Mouse (Mus musculus): Measurements from ENCODE around the gene Rhov. TPM values are rescaled to one million over a fixed set of nuclear protein-coding genes. Genes with fewer than 3 reads are reported as not detected.

Rhov gene
- polyA plus RNA-seq, 1 experiment from 2014 or later: 0.19 TPM

- Histone ChIP-seq H3K9me3 (ENCODE audit: control insufficient read depth, low read length) (no peaks in the 10 kb centered on the region), H3K36me3 (ENCODE audit: control insufficient read depth, insufficient read depth, low read length) (no peaks in the 10 kb centered on the region), H3K27ac (replicated peaks in 1 of 2; ENCODE audit: control insufficient read depth in 1 of 2, insufficient read depth in 1 of 2, low read depth in 2 of 2, low read length in 2 of 2) (no peak overlapping the region), H3K4me2 (ENCODE audit: low read length) (peak overlapping the region; percentile 99), H3K4me3 (ENCODE audit: control insufficient read depth in 1 of 2, insufficient read depth in 1 of 2, low read depth in 1 of 2, low read length in 2 of 2) (peak overlapping the region in 1 of 2 experiments; percentile 62; a peak in 1 of 4 replicates), H3K27me3 (ENCODE audit: control insufficient read depth, insufficient read depth, low read length) (peaks cover 21% of the 10 kb centered on the region), H3K9ac (ENCODE audit: low read length) (0 out of 2 replicates have a peak overlapping the region, but pooled peaks have one; percentile 69), H3K4me1 (ENCODE audit: control insufficient read depth in 2 of 2, insufficient read depth in 2 of 2, low read length in 2 of 2) (no peaks in the 10 kb centered on the region)
- 46% methylated on average over 9 of the region's 9 CpGs for WGBS
- ATAC-seq (ENCODE audit: insufficient number of reproducible peaks, insufficient read depth, low FRiP score, low read depth): no peak
These were observed 808 bp downstream of the Rhov start for GRCm38 (mm10) chr2:119270286-119270642.

GRCm38 (mm10) chr2:119263813-119264212 is 7.3 kb downstream of the Rhov start:
- no peaks in the 10 kb centered on the region for H3K36me3 ChIP-seq (ENCODE audit: control insufficient read depth, insufficient read depth, low read length)
- peaks cover 4 to 8% of the 10 kb centered on the region in 2 experiments; a peak in 3 of 4 replicates for H3K4me1 ChIP-seq (ENCODE audit: control insufficient read depth in 2 of 2, insufficient read depth in 2 of 2, low read length in 2 of 2)
- H3K27ac ChIP-seq (replicated peaks in 1 of 2; ENCODE audit: control insufficient read depth in 1 of 2, insufficient read depth in 1 of 2, low read depth in 2 of 2, low read length in 2 of 2): no peak overlapping the region
- H3K4me3 ChIP-seq (ENCODE audit: control insufficient read depth in 1 of 2, insufficient read depth in 1 of 2, low read depth in 1 of 2, low read length in 2 of 2): no peak overlapping the region
- H3K4me2 ChIP-seq (ENCODE audit: low read length): no peak overlapping the region
- WGBS: 67% methylated on average over 5 of the region's 5 CpGs
- no peak overlapping the region for H3K9ac ChIP-seq (ENCODE audit: low read length)
- ATAC-seq (ENCODE audit: insufficient number of reproducible peaks, insufficient read depth, low FRiP score, low read depth): no peak
- no peaks in the 10 kb centered on the region for H3K9me3 ChIP-seq (ENCODE audit: control insufficient read depth, low read length)
- H3K27me3 ChIP-seq (ENCODE audit: control insufficient read depth, insufficient read depth, low read length): 0 out of 2 replicates have a peak, but pooled peaks cover 2% of the 10 kb centered on the region

GRCm38 (mm10) chr2:119262978-119263377 is 8.1 kb downstream of the Rhov start:
- H3K27ac ChIP-seq (replicated peaks in 1 of 2; ENCODE audit: control insufficient read depth in 1 of 2, insufficient read depth in 1 of 2, low read depth in 2 of 2, low read length in 2 of 2): no peak overlapping the region
- no peaks in the 10 kb centered on the region for H3K36me3 ChIP-seq (ENCODE audit: control insufficient read depth, insufficient read depth, low read length)
- no peak for ATAC-seq (ENCODE audit: insufficient number of reproducible peaks, insufficient read depth, low FRiP score, low read depth)
- H3K9me3 ChIP-seq (ENCODE audit: control insufficient read depth, low read length): no peaks in the 10 kb centered on the region
- peak overlapping the region; percentile 16 for H3K4me2 ChIP-seq (ENCODE audit: low read length)
- H3K4me1 ChIP-seq (ENCODE audit: control insufficient read depth in 2 of 2, insufficient read depth in 2 of 2, low read length in 2 of 2): peaks cover 4 to 8% of the 10 kb centered on the region in 2 experiments; a peak in 3 of 4 replicates
- no peak overlapping the region for H3K4me3 ChIP-seq (ENCODE audit: control insufficient read depth in 1 of 2, insufficient read depth in 1 of 2, low read depth in 1 of 2, low read length in 2 of 2)
- 34% methylated on average over 8 of the region's 8 CpGs for WGBS
- no peaks in the 10 kb centered on the region for H3K27me3 ChIP-seq (ENCODE audit: control insufficient read depth, insufficient read depth, low read length)
- no peak overlapping the region for H3K9ac ChIP-seq (ENCODE audit: low read length)

GRCm38 (mm10) chr2:119261326-119261725 is 9.7 kb downstream of the Rhov start:
- Histone ChIP-seq H3K27me3 (ENCODE audit: control insufficient read depth, insufficient read depth, low read length) (no peaks in the 10 kb centered on the region), H3K4me3 (ENCODE audit: control insufficient read depth in 1 of 2, insufficient read depth in 1 of 2, low read depth in 1 of 2, low read length in 2 of 2) (no peak overlapping the region), H3K4me2 (ENCODE audit: low read length) (no peak overlapping the region), H3K9me3 (ENCODE audit: control insufficient read depth, low read length) (no peaks in the 10 kb centered on the region), H3K36me3 (ENCODE audit: control insufficient read depth, insufficient read depth, low read length) (no peaks in the 10 kb centered on the region), H3K9ac (ENCODE audit: low read length) (no peak overlapping the region), H3K4me1 (ENCODE audit: control insufficient read depth in 2 of 2, insufficient read depth in 2 of 2, low read length in 2 of 2) (peaks cover 4 to 8% of the 10 kb centered on the region in 2 experiments; a peak in 3 of 4 replicates), H3K27ac (replicated peaks in 1 of 2; ENCODE audit: control insufficient read depth in 1 of 2, insufficient read depth in 1 of 2, low read depth in 2 of 2, low read length in 2 of 2) (no peak overlapping the region)
- ATAC-seq (ENCODE audit: insufficient number of reproducible peaks, insufficient read depth, low FRiP score, low read depth): no peak
- 36% methylated on average over 2 of the region's 2 CpGs for WGBS

GRCm38 (mm10) chr2:119260518-119260917 is 10.6 kb downstream of the Rhov start:
- Histone ChIP-seq H3K27me3 (ENCODE audit: control insufficient read depth, insufficient read depth, low read length) (peaks cover 2% of the 10 kb centered on the region), H3K36me3 (ENCODE audit: control insufficient read depth, insufficient read depth, low read length) (no peaks in the 10 kb centered on the region), H3K4me2 (ENCODE audit: low read length) (no peak overlapping the region), H3K9me3 (ENCODE audit: control insufficient read depth, low read length) (no peaks in the 10 kb centered on the region), H3K27ac (replicated peaks in 1 of 2; ENCODE audit: control insufficient read depth in 1 of 2, insufficient read depth in 1 of 2, low read depth in 2 of 2, low read length in 2 of 2) (no peak overlapping the region), H3K9ac (ENCODE audit: low read length) (no peak overlapping the region), H3K4me3 (ENCODE audit: control insufficient read depth in 1 of 2, insufficient read depth in 1 of 2, low read depth in 1 of 2, low read length in 2 of 2) (no peak overlapping the region), H3K4me1 (ENCODE audit: control insufficient read depth in 2 of 2, insufficient read depth in 2 of 2, low read length in 2 of 2) (peaks cover 4 to 8% of the 10 kb centered on the region in 2 experiments; a peak in 3 of 4 replicates)
- 69% methylated on average over 1 of the region's 1 CpGs for WGBS
- ATAC-seq (ENCODE audit: insufficient number of reproducible peaks, insufficient read depth, low FRiP score, low read depth): no peak

- no peak overlapping the region for H3K4me2 ChIP-seq (ENCODE audit: low read length)
- 20% methylated on average over 7 of the region's 7 CpGs for WGBS
- peaks cover 18% of the 10 kb centered on the region for H3K27me3 ChIP-seq (ENCODE audit: control insufficient read depth, insufficient read depth, low read length)
- ATAC-seq (ENCODE audit: insufficient number of reproducible peaks, insufficient read depth, low FRiP score, low read depth): no peak
- no peak overlapping the region for H3K9ac ChIP-seq (ENCODE audit: low read length)
- H3K36me3 ChIP-seq (ENCODE audit: control insufficient read depth, insufficient read depth, low read length): no peaks in the 10 kb centered on the region
- no peak overlapping the region for H3K27ac ChIP-seq (replicated peaks in 1 of 2; ENCODE audit: control insufficient read depth in 1 of 2, insufficient read depth in 1 of 2, low read depth in 2 of 2, low read length in 2 of 2)
- H3K9me3 ChIP-seq (ENCODE audit: control insufficient read depth, low read length): no peaks in the 10 kb centered on the region
- H3K4me1 ChIP-seq (ENCODE audit: control insufficient read depth in 2 of 2, insufficient read depth in 2 of 2, low read length in 2 of 2): no peaks in the 10 kb centered on the region
- no peak overlapping the region for H3K4me3 ChIP-seq (ENCODE audit: control insufficient read depth in 1 of 2, insufficient read depth in 1 of 2, low read depth in 1 of 2, low read length in 2 of 2)
These were observed 16.1 kb downstream of the Rhov start for GRCm38 (mm10) chr2:119254976-119255375.

- Histone ChIP-seq H3K27ac (replicated peaks in 1 of 2; ENCODE audit: control insufficient read depth in 1 of 2, insufficient read depth in 1 of 2, low read depth in 2 of 2, low read length in 2 of 2) (no peak overlapping the region), H3K4me1 (ENCODE audit: control insufficient read depth in 2 of 2, insufficient read depth in 2 of 2, low read length in 2 of 2) (no peaks in the 10 kb centered on the region), H3K36me3 (ENCODE audit: control insufficient read depth, insufficient read depth, low read length) (no peaks in the 10 kb centered on the region), H3K9me3 (ENCODE audit: control insufficient read depth, low read length) (no peaks in the 10 kb centered on the region), H3K4me2 (ENCODE audit: low read length) (peak overlapping the region; percentile 53), H3K9ac (ENCODE audit: low read length) (no peak overlapping the region), H3K27me3 (ENCODE audit: control insufficient read depth, insufficient read depth, low read length) (peaks cover 18% of the 10 kb centered on the region), H3K4me3 (ENCODE audit: control insufficient read depth in 1 of 2, insufficient read depth in 1 of 2, low read depth in 1 of 2, low read length in 2 of 2) (no peak overlapping the region)
- 11% methylated on average over 11 of the region's 11 CpGs for WGBS
- ATAC-seq (ENCODE audit: insufficient number of reproducible peaks, insufficient read depth, low FRiP score, low read depth): no peak
These were observed 20.1 kb downstream of the Rhov start for GRCm38 (mm10) chr2:119250826-119251478.

GRCm38 (mm10) chr2:119250377-119250776 is 20.7 kb downstream of the Rhov start:
- no peak for ATAC-seq (ENCODE audit: insufficient number of reproducible peaks, insufficient read depth, low FRiP score, low read depth)
- Histone ChIP-seq H3K9me3 (ENCODE audit: control insufficient read depth, low read length) (no peaks in the 10 kb centered on the region), H3K9ac (ENCODE audit: low read length) (no peak overlapping the region), H3K27ac (replicated peaks in 1 of 2; ENCODE audit: control insufficient read depth in 1 of 2, insufficient read depth in 1 of 2, low read depth in 2 of 2, low read length in 2 of 2) (no peak overlapping the region), H3K4me2 (ENCODE audit: low read length) (peak overlapping the region; percentile 53; the same call in 1 of the 2 replicates), H3K4me1 (ENCODE audit: control insufficient read depth in 2 of 2, insufficient read depth in 2 of 2, low read length in 2 of 2) (no peaks in the 10 kb centered on the region), H3K27me3 (ENCODE audit: control insufficient read depth, insufficient read depth, low read length) (peaks cover 14% of the 10 kb centered on the region), H3K36me3 (ENCODE audit: control insufficient read depth, insufficient read depth, low read length) (no peaks in the 10 kb centered on the region), H3K4me3 (ENCODE audit: control insufficient read depth in 1 of 2, insufficient read depth in 1 of 2, low read depth in 1 of 2, low read length in 2 of 2) (no peak overlapping the region)
- WGBS: 63% methylated on average over 5 of the region's 5 CpGs
